Mouse (Mus musculus) mesoderm, embryonic 11.5 days (tissue): ENCODE measurements at regions not wholly inside any gene's neighbourhood (a gene's known extent, or its start where the extent isn't known, plus 50 kb on each side); places are given as distances from the start of the nearest gene placed in this dataset.

ENCODE experiments used
- DNase-seq: peaks from one replicate; pipeline ENCODE4 v3.0.0-alpha.2; 2012; ENCODE audit warnings: low read depth, low spot score

DNA sequence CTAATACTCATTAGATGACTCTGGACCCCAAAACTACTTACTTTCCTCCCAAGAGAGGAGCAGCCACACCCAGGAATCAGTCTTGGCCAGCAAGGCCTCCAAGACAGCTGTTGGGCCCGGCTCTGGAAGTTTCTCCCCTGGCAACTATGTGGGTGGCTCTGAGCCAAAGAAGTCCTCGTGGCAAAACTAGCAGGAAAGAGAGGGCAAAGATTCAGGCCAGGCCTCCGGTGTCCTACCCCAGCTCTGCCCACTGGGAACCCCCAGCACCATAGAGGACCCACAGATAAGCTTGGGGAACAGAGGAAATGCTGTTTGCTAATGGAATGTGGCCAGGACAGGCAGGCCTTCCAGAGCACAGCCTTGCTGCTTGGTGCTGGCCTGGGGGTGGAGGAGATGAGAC is 51.9 kb upstream of the Kdm8 start:
- DNase-seq: peak; percentile 12

DNA sequence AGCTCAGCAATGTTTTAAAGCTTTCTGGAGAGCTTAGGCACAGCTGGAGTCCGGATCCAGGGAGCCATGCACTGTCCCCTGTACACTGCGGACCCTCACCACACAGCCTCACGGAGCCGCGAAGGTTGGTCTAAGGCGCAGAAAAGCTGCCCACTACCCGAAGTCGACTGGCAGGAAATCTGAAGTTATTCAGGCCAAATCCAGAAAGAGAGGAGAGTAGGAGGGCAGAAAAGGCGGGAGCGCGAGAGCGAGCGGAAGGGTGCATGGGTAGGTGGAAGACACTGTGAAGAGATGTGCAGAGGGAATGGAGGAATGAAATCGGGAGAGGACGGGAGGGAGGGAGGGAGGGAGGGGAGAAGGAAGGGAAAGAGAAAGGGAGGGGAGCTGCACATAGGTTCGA is 51.2 kb upstream of the Kdm8 start:
- DNase-seq: no peak

DNA sequence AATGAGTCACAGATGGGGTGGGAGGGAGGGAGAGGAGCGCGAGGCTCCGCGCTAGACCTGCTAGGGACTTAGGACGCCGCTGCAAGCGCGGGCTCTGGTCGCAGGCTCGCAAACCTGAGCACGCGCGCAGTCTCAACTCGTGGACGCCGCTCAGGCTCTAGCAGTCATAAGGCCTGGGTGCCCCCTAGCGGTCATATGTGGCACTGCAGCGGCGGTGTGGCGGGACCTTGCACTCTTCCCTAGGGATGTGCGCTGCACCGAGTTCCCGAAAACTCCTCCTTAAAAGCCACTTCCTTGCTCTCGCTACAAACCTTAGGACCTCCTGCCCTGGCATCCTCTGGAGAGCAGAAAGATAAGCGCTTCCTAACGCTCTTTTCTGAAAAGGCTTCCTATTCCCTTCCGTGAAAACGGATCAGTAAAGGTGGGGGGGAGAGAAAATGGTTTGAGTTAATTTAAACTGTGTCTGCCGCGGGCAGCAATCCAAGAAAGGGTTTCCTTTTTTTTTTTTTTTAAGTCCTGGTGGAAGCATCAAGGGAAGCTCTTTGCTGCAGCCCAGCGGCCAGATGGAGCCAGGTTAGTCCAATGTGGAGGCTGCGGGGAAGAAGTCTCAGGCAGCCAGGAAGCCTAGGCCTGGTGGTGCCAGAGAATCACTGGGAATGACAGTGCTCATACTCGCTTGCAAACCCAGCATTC is 50.7 kb upstream of the Kdm8 start:
- DNase-seq: peak; percentile 96
